Mouse (Mus musculus): Measurements from ENCODE around the gene Lrrc27. TPM values are rescaled to one million over a fixed set of nuclear protein-coding genes. Genes with fewer than 3 reads are reported as not detected.

The Lrrc27 gene
- total and polyA plus RNA-seq, 3 experiments, result 0.21 TPM; not detected in 2

- no peak for DNase-seq (ENCODE audit: extremely low read depth)
Observed at GRCm38 (mm10) chr7:139280044-139280443, 67.3 kb downstream of the Lrrc27 start.

GRCm38 (mm10) chr7:139281195-139281594 lies 68.4 kb downstream of the Lrrc27 start:
- TF ChIP-seq CTCF (conservative IDR thresholded peaks at IDR 0.05 in 1 of 2, IDR thresholded peaks at IDR 0.05 in 1 of 2; ENCODE audit: low read depth in 2 of 2, low read length in 2 of 2) (no peak), PAX5 (IDR thresholded peaks at IDR 0.05; ENCODE audit: low read length) (no peak), TBP (conservative IDR thresholded peaks at IDR 0.05; ENCODE audit: low read depth, low read length) (no peak)
- in situ Hi-C loops (cut with MboI; ENCODE audit: low pct_ligation_motif_present, low pct_unique_long_range_greater_than_20kb, low sequenced_read_pairs) (no loop called here), dilution Hi-C loops (cut with MboI; ENCODE audit: extremely low pct_ligation_motif_present, extremely low pct_unique_long_range_greater_than_20kb, low sequenced_read_pairs) (no loop called here)
- Histone ChIP-seq H3K9ac (ENCODE audit: insufficient read depth, low read depth) (no peak overlapping the region), H3K4me2 (ENCODE audit: insufficient read depth, low read depth, poor library complexity, severe bottlenecking) (no peak overlapping the region), H3K36me3 (replicated peaks in 1 of 2; ENCODE audit: control insufficient read depth in 1 of 2, insufficient read depth in 1 of 2, low read length in 1 of 2) (no peaks in the 10 kb centered on the region), H3K4me3 (replicated peaks in 1 of 3; ENCODE audit: low read depth in 2 of 3, low read length in 2 of 3, poor library complexity in 1 of 3) (no peak overlapping the region), H3K4me1 (ENCODE audit: control insufficient read depth in 1 of 2, insufficient read depth in 2 of 2) (no peaks in the 10 kb centered on the region), H3K9me3 (replicated peaks; ENCODE audit: low read length) (no peaks in the 10 kb centered on the region), H3K27me3 (replicated peaks) (peaks cover 83% of the 10 kb centered on the region), H3K79me2 (replicated peaks; ENCODE audit: control insufficient read depth, extremely low read depth, insufficient read depth, poor library complexity, severe bottlenecking) (no peaks in the 10 kb centered on the region), H3K27ac (ENCODE audit: insufficient read depth, low read depth) (no peak overlapping the region)
- DNase-seq (ENCODE audit: extremely low read depth), result no peak

More at GRCm38 (mm10) chr7:139280044-139280443, 67.3 kb downstream of the Lrrc27 start:
- Histone ChIP-seq H3K36me3 (replicated peaks in 1 of 2; ENCODE audit: control insufficient read depth in 1 of 2, insufficient read depth in 1 of 2, low read length in 1 of 2) (no peaks in the 10 kb centered on the region), H3K4me1 (ENCODE audit: control insufficient read depth in 1 of 2, insufficient read depth in 2 of 2) (no peaks in the 10 kb centered on the region), H3K9me3 (replicated peaks; ENCODE audit: low read length) (no peaks in the 10 kb centered on the region), H3K27ac (ENCODE audit: insufficient read depth, low read depth) (no peak overlapping the region), H3K9ac (ENCODE audit: insufficient read depth, low read depth) (no peak overlapping the region), H3K79me2 (replicated peaks; ENCODE audit: control insufficient read depth, extremely low read depth, insufficient read depth, poor library complexity, severe bottlenecking) (no peaks in the 10 kb centered on the region), H3K4me2 (ENCODE audit: insufficient read depth, low read depth, poor library complexity, severe bottlenecking) (no peak overlapping the region), H3K4me3 (replicated peaks in 1 of 3; ENCODE audit: low read depth in 2 of 3, low read length in 2 of 3, poor library complexity in 1 of 3) (no peak overlapping the region), H3K27me3 (replicated peaks) (peaks cover 85% of the 10 kb centered on the region)
- in situ Hi-C loops (cut with MboI; ENCODE audit: low pct_ligation_motif_present, low pct_unique_long_range_greater_than_20kb, low sequenced_read_pairs) (no loop called here), dilution Hi-C loops (cut with MboI; ENCODE audit: extremely low pct_ligation_motif_present, extremely low pct_unique_long_range_greater_than_20kb, low sequenced_read_pairs) (no loop called here)
- TF ChIP-seq MYC (IDR thresholded peaks at IDR 0.05; ENCODE audit: low read depth, low read length), result no peak
- no peak for TF ChIP-seq E2F4 (IDR thresholded peaks at IDR 0.05; ENCODE audit: insufficient replicate concordance, low read depth, low read length)
- TF ChIP-seq KAT2A (IDR thresholded peaks at IDR 0.05; ENCODE audit: insufficient replicate concordance, low read length), result no peak
- TF ChIP-seq ETS1 (conservative IDR thresholded peaks at IDR 0.05; ENCODE audit: low read depth, low read length), result no peak
- no peak for TF ChIP-seq POLR2AphosphoS2 (IDR thresholded peaks at IDR 0.05; ENCODE audit: low read depth, low read length)
- TF ChIP-seq EP300 (IDR thresholded peaks at IDR 0.05; ENCODE audit: low read length), result no peak
- no peak for TF ChIP-seq CHD1 (IDR thresholded peaks at IDR 0.05; ENCODE audit: low read depth, low read length)
- no peak for TF ChIP-seq GABPA (IDR thresholded peaks at IDR 0.05; ENCODE audit: insufficient replicate concordance, low read depth, low read length)
- TF ChIP-seq MAFK (IDR thresholded peaks at IDR 0.05; ENCODE audit: insufficient replicate concordance, low read length), result no peak
- no peak for TF ChIP-seq TCF12 (IDR thresholded peaks at IDR 0.05; ENCODE audit: low read depth, low read length)
- no peak for TF ChIP-seq ZMIZ1 (IDR thresholded peaks at IDR 0.05; ENCODE audit: low read depth, low read length)
- TF ChIP-seq MAX (IDR thresholded peaks at IDR 0.05; ENCODE audit: low read length), result no peak
- TF ChIP-seq ZC3H11A (IDR thresholded peaks at IDR 0.05; ENCODE audit: low read depth, low read length), result no peak
- no peak for TF ChIP-seq CTCF (conservative IDR thresholded peaks at IDR 0.05 in 1 of 2, IDR thresholded peaks at IDR 0.05 in 1 of 2; ENCODE audit: low read depth in 2 of 2, low read length in 2 of 2)
- no peak for TF ChIP-seq CHD2 (IDR thresholded peaks at IDR 0.05; ENCODE audit: low read length)
- no peak for TF ChIP-seq NELFE (IDR thresholded peaks at IDR 0.05; ENCODE audit: low read depth, low read length)
- TF ChIP-seq POLR2A (IDR thresholded peaks at IDR 0.05; ENCODE audit: low read depth, low read length), result no peak

Data from CH12.LX (cell line).